Mouse (Mus musculus) left cerebral cortex, postnatal 14 days (tissue): ENCODE results near the gene Dgki. TPM values are rescaled to one million over a fixed set of nuclear protein-coding genes. Genes with fewer than 3 reads are reported as not detected.
"Not testable (repeated sequence)": the region's sequence is repeated elsewhere in the genome, so short reads cannot be mapped to it uniquely, and the experiment has no call there.

Source experiments
- DNase-seq, 2 experiments: peaks; one replicate each; pipeline ENCODE4 v3.0.0; 2021 to 2022; ENCODE audit warnings: low spot score in 2 of 2, mixed read lengths in 1 of 2
- intact Hi-C: fragments of 180-260 bp; cut with DNase I; formaldehyde crosslinking; loops from one replicate; pipeline ENCODE4 v1.15.1; 2025
- total RNA-seq, 2 experiments: library from RNA; stranded (reverse); gene quantifications; 2 replicates each; pipeline ENCODE4 v1.2.3; 2021

The Dgki gene
- total RNA-seq, 2 experiments from 2014 or later = 62.4 to 68.7 TPM

GRCm38 (mm10) chr6:37195766-37196165 is 104.2 kb downstream of the Dgki start:
- intact Hi-C loops = no loop called here
- no peak for DNase-seq

- DNase-seq = no peak
- intact Hi-C loops = no loop called here
Measured at GRCm38 (mm10) chr6:37181961-37182360, 118.0 kb downstream of the Dgki start.

DNA sequence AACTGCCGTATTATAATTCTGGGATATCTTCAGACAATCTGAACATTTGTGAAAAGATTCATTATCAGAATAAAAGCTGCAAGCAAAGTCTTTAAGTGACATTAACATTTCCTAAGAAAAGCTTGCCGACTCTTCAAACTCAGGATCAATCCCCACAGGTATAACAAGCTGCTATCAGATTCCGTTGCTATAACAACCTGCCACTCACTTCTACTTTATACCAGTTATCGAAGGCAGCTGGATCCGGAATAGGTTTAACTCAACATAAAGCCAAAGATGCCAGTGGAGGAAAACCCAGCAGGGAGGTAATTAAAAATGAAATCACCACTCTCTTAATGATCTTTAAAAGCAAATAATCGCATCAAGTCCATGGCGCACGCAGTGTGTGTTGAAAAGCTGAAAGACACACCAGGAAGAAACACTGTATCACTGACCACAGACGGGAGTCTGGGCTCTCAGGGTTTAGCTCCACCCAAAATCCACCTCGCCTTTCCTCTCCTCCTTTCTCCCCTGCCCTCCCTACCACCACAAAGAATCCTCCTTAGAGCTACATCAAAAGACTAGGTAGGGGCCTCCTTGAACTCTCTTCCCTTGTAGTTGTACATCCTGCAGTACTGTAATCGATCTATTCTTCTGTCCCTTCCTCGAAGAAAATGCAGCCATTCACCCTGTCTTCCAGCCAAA is 128.7 kb downstream of the Dgki start:
- no peak for DNase-seq

DNA sequence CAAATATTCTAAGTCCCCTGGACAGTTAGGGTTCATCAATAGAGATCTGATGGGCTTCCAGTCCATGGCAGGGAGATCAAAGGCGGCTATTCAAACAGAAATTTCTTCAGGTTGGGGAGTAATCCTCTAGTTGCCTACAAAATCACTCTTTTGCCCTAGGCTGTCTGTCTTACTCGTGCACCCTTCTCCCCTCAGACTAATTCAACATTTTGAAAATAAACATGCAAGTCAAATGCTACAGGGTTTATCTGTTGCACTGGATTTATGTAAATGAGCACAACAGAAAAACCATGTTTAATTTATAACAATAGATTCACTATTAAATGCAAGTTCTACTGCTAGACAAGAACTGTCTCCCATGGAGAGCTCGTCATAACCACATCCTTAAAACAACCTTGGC is 141.1 kb downstream of the Dgki start:
- no peak for DNase-seq
- intact Hi-C loops = no loop called here

More for the DNA sequence above, 128.7 kb downstream of the Dgki start:
- intact Hi-C loops = no loop called here

GRCm38 (mm10) chr6:37154051-37154450 is 145.9 kb downstream of the Dgki start:
- intact Hi-C loops = no loop called here
- DNase-seq = no peak

DNA sequence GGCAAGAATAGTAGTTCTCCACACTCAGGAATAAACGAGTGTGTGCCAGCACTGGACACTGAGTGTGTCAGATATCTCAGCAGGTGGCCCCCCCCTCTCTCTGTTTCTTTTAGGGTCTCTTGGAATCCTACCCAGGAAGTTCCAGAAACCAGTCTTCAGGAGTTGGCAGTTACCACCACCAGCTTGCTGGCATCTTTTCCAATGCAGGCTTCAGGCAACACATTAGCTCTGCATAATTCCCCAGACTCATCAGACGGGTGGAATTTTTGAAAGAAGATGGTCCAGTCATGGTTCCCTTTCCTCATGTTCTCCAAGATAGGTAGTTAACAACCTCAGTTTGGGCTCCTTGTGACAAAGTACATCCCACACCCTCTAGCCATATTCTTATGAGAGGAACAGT is 149.5 kb downstream of the Dgki start:
- peak; percentile 19 to 28 for DNase-seq
- intact Hi-C loops = no loop called here

DNA sequence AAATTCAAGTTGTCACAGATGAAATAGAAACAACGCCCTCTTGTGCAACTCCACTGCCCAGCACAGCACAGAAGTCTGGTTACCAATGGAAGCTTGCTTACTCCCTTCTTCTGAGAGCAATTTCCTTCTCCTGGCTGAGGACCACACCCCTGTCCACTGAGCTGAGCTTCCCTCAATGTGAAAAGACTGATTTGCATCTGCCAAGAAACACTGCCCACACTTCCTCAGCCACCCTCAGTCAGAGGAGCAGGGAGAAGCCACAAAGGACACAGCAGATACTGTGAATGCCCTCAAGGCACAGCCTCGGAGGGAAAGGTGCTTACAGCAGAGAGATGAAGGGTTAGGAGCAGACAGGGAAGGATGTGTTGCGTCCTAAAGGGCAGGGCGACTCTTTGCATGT is 149.9 kb downstream of the Dgki start:
- no peak for DNase-seq
- intact Hi-C loops = no loop called here

- intact Hi-C loops = no loop called here
- DNase-seq = no peak
Measured at GRCm38 (mm10) chr6:37149196-37149595, 150.8 kb downstream of the Dgki start.

DNA sequence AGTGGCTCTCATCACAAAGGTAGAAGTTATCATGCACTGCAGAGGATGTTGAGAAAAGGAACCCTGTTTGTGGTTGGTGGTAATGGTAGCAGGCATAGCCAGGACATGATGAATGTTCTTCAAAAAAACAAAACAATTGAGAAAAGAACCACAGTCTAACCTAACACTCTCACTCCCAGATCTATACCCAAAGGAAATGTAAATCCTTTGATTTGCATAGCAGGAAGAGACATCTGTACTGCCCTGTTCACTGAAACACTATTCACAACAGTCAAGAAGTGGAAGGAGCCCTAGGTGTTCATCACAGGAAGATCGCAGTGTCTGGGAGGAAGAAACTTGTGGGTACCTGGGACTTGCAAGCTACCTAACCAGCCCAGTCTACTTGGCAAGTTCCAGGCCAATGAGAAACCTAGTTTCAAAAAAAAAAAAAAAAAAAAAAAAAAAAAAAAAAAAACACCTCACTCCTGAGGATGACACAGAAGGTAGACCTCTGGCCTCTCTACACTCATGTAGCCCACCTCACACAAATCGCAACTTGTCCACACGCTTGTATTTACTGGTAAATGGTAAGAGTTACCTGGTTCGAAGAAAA is 152.5 kb downstream of the Dgki start:
- DNase-seq = no peak
- intact Hi-C loops = no loop called here

DNA sequence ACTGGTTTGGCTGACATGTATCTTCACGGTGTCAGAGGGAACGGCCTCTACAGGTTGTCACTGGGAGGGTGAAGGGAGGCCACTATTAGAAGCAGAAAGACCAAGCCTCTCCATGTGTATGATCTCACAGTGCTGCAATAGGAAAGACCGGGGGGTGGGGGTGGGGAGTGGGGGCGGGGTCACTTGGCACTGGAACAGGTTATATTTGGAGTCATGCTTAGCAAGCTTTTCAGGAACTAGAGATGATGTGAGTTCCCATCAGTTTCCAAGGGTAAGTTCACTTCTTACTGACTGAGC is 156.2 kb downstream of the Dgki start:
- no peak for DNase-seq
- intact Hi-C loops = no loop called here

DNA sequence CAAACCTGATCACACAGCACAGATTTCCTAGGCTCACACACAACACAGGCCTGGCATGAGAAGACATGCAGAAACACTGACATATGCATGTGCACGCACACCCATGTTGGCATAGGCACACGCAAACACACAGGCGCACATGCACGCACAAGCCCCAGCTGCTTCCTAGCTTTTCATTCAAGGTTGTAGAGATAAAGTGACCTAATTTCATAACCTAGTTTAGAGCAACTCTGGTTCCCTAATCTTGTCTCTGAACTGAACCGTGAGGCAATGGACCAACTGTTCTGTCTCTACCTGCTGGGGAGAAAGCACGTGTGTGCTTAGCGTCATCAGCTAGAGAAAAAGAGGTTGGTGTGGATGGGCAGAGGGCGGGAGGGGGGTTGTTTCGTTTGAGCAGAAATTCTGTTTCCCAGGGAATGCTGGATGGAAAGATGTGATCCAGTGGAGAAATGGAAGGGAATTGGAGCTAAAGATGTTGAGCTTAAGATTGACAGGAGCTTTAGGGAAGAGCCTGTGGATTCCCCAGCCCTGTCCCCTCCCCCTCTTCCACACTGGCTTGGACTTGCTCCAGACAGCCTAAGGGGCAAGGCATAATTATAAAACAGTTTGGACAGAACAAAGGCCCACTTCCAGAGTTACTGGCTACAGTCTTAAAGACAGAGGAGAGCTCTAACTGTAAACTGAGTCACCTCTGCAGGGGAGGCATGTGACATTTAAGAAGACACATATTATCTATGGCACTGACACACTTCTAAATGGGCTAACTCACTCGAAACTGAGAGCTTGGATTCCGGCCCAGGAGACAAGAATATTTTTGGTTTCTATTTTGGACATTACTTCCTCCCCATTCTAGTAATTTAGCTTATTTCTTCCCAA is 156.8 kb downstream of the Dgki start:
- peak; percentile 57 to 60 for DNase-seq
- intact Hi-C loops = no loop called here

DNA sequence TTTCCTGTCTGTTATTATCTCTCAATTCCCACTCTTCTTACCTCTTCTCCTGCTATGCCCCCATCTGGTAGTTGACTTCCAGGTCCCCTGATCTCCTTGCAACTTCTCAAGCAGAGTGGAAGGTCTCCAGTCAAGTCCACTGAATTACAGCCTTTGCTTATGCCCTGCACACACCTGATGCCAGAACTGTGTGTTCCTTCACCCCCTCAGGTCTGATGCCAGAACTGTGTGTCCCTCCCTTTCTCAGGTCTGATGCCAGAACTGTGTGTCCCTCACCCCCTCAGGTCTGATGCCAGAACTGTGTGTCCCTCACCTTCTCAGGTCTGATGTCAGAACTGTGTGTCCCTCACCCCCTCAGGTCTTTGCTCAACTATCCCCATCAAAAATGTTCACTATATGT is 161.2 kb downstream of the Dgki start:
- DNase-seq = no peak
- intact Hi-C loops = no loop called here

- intact Hi-C loops = no loop called here
- DNase-seq = no peak
Measured at GRCm38 (mm10) chr6:37131257-37131656, 168.7 kb downstream of the Dgki start.

- intact Hi-C loops = no loop called here
Measured at GRCm38 (mm10) chr6:37120417-37121154, 179.4 kb downstream of the Dgki start.

DNA sequence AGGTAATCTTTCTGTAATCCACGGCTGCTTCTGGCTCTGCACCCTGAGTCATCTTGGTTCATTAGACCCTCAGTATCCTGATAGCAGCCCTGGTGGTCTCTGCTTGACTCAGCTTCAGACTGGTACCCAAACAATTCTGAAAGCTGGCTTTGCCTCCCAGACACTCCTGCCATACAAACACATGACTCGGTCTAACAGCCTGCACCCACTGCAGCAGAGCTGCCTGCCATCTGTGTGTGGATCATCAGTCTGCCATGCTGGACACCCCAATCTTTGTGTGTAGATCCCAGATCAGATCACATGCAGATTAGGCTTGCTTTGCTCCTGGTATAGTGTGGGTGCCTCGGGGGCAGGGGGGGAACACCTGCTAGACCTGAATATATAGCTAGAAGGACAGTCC is 180.8 kb downstream of the Dgki start:
- intact Hi-C loops = no loop called here
- DNase-seq = no peak

More at GRCm38 (mm10) chr6:37120417-37121154, 179.4 kb downstream of the Dgki start:
- DNase-seq = peak; percentile 23 to 38

- intact Hi-C loops = no loop called here
- DNase-seq = no peak
Measured at GRCm38 (mm10) chr6:37113048-37113447, 186.9 kb downstream of the Dgki start.

DNA sequence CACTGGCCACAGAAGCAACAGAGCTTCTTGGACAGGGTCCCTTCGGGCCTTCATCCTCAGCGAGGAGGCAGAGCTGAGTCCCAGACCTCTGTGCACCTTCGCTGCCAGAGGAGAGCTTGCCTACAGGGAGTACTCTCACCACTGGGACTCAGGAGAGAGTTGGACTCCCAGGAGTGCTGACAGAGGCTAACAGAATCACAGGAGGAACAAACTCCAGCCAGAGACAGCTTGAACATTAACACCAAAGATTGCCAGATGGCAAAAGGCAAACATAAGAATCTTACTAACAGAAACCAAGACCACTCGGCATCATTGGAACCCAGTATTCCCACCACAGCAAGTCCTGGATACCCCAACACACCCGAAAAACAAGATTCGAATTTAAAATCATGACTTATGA is 193.7 kb downstream of the Dgki start:
- intact Hi-C loops, DNase-seq: not testable (repeated sequence)

GRCm38 (mm10) chr6:37100413-37100812 is 199.6 kb downstream of the Dgki start:
- DNase-seq = no peak
- intact Hi-C loops = no loop called here

DNA sequence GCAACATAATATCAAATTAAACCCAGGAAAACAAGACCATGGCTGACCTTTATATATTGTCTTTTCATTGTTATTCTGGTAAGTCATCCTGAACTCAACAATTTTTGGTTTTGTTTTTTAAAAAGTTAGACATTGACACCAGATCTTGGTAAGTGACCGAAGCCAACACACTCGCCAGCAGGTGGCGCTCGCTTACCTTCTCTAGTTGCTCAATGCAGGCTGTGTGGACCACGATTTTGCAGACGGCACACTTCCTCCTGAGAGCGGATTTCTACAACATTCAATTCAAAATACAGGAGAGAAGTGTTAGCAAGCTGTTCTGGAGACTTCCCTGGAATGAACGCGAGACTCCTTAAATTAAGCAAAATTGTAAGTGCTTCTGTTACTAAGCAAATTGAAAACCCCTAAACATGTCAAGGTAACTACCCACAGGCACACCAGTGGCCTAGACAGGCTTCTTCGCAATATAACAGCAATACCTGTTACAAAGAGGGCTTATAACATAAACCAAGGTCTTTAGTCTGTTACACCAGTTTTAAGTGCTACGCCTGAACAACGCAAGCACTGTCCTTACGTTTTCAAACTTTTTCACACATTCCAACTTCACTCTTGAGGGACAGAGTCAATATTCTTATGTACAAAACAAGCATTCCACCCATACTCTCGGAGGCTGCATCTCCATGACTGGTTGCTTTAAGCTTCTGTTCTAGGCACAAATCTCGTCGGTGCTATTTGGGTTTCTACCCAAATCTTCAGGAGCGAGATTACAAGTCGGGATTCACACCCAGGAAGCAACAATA is 202.4 kb downstream of the Dgki start:
- intact Hi-C loops = loop anchor here (2.0 to 5.0 kb wide), 2 partner anchors 253 to 350 kb away; no protein-coding TSS in a partner anchor

More for the DNA sequence above, 202.4 kb downstream of the Dgki start:
- peak; percentile 93 to 94 for DNase-seq
